Mouse (Mus musculus): Measurements from ENCODE around the gene Ythdc1. TPM values are rescaled to one million over a fixed set of nuclear protein-coding genes. Genes with fewer than 3 reads are reported as not detected.

Ythdc1 gene
- polyA plus RNA-seq, 1 experiment, result 15.0 TPM

GRCm38 (mm10) chr5:86778471-86778870 is 25.6 kb upstream of the Ythdc1 start:
- no peak overlapping the region for H3K4me3 ChIP-seq
- no peak overlapping the region for H3ac ChIP-seq (ENCODE audit: control insufficient read depth, insufficient read length)
- H3K4me2 ChIP-seq (ENCODE audit: low read depth), result no peak overlapping the region
- H3K79me2 ChIP-seq (ENCODE audit: control insufficient read depth, insufficient read depth), result no peaks in the 10 kb centered on the region
- H3K27me3 ChIP-seq (ENCODE audit: control insufficient read depth, insufficient read depth, insufficient read length), result no peaks in the 10 kb centered on the region
- H3K36me3 ChIP-seq (ENCODE audit: control insufficient read depth, insufficient read depth), result no peaks in the 10 kb centered on the region
- TF ChIP-seq MYOG (IDR thresholded peaks at IDR 0.05; ENCODE audit: control insufficient read depth in 1 of 3, insufficient read depth in 1 of 3, insufficient read length in 2 of 3, low read depth in 2 of 3) (no peak), MYOD1 (IDR thresholded peaks at IDR 0.05; ENCODE audit: control insufficient read depth in 1 of 3, insufficient read length in 2 of 3, low read depth in 2 of 3) (no peak), POLR2A (IDR thresholded peaks at IDR 0.05; ENCODE audit: insufficient read length, low read depth) (no peak), TCF12 (IDR thresholded peaks at IDR 0.05; ENCODE audit: insufficient read depth, poor library complexity, severe bottlenecking) (no peak), E2F4 (IDR thresholded peaks at IDR 0.05; ENCODE audit: insufficient read depth) (no peak), MAX (IDR thresholded peaks at IDR 0.05; ENCODE audit: low read depth) (no peak), TCF3 (IDR thresholded peaks at IDR 0.05; ENCODE audit: insufficient read length, low read depth) (no peak), CEBPB (IDR thresholded peaks at IDR 0.05; ENCODE audit: insufficient read depth, poor library complexity, severe bottlenecking) (no peak), SRF (IDR thresholded peaks at IDR 0.05; ENCODE audit: control insufficient read depth, insufficient read length, low read depth) (no peak), POLR2AphosphoS2 (IDR thresholded peaks at IDR 0.05; ENCODE audit: insufficient read length, low read depth) (no peak), USF1 (IDR thresholded peaks at IDR 0.05; ENCODE audit: low read depth) (no peak), REST (IDR thresholded peaks at IDR 0.05; ENCODE audit: insufficient read depth, insufficient read length) (no peak)

- Histone ChIP-seq H3K27me3 (ENCODE audit: control insufficient read depth, insufficient read depth, insufficient read length) (no peaks in the 10 kb centered on the region), H3ac (ENCODE audit: control insufficient read depth, insufficient read length) (no peak overlapping the region), H3K36me3 (ENCODE audit: control insufficient read depth, insufficient read depth) (no peaks in the 10 kb centered on the region), H3K4me2 (ENCODE audit: low read depth) (no peak overlapping the region), H3K4me3 (no peak overlapping the region), H3K79me2 (ENCODE audit: control insufficient read depth, insufficient read depth) (no peaks in the 10 kb centered on the region)
- TF ChIP-seq USF1 (IDR thresholded peaks at IDR 0.05; ENCODE audit: low read depth), result no peak
- TF ChIP-seq MAX (IDR thresholded peaks at IDR 0.05; ENCODE audit: low read depth), result no peak
- no peak for TF ChIP-seq E2F4 (IDR thresholded peaks at IDR 0.05; ENCODE audit: insufficient read depth)
- no peak for TF ChIP-seq POLR2AphosphoS2 (IDR thresholded peaks at IDR 0.05; ENCODE audit: insufficient read length, low read depth)
- TF ChIP-seq MYOD1 (IDR thresholded peaks at IDR 0.05; ENCODE audit: control insufficient read depth in 1 of 3, insufficient read length in 2 of 3, low read depth in 2 of 3), result no peak
- TF ChIP-seq TCF12 (IDR thresholded peaks at IDR 0.05; ENCODE audit: insufficient read depth, poor library complexity, severe bottlenecking), result no peak
- TF ChIP-seq POLR2A (IDR thresholded peaks at IDR 0.05; ENCODE audit: insufficient read length, low read depth), result no peak
- TF ChIP-seq MYOG (IDR thresholded peaks at IDR 0.05; ENCODE audit: control insufficient read depth in 1 of 3, insufficient read depth in 1 of 3, insufficient read length in 2 of 3, low read depth in 2 of 3), result no peak
- no peak for TF ChIP-seq REST (IDR thresholded peaks at IDR 0.05; ENCODE audit: insufficient read depth, insufficient read length)
- TF ChIP-seq CEBPB (IDR thresholded peaks at IDR 0.05; ENCODE audit: insufficient read depth, poor library complexity, severe bottlenecking), result no peak
- TF ChIP-seq TCF3 (IDR thresholded peaks at IDR 0.05; ENCODE audit: insufficient read length, low read depth), result no peak
- no peak for TF ChIP-seq SRF (IDR thresholded peaks at IDR 0.05; ENCODE audit: control insufficient read depth, insufficient read length, low read depth)
Observed at GRCm38 (mm10) chr5:86783059-86783458, 21.0 kb upstream of the Ythdc1 start.

- Histone ChIP-seq H3K79me2 (ENCODE audit: control insufficient read depth, insufficient read depth) (no peaks in the 10 kb centered on the region), H3K27me3 (ENCODE audit: control insufficient read depth, insufficient read depth, insufficient read length) (no peaks in the 10 kb centered on the region), H3K4me3 (no peak overlapping the region), H3K36me3 (ENCODE audit: control insufficient read depth, insufficient read depth) (no peaks in the 10 kb centered on the region), H3ac (ENCODE audit: control insufficient read depth, insufficient read length) (no peak overlapping the region), H3K4me2 (ENCODE audit: low read depth) (no peak overlapping the region)
- TF ChIP-seq MYOD1 (IDR thresholded peaks at IDR 0.05; ENCODE audit: control insufficient read depth in 1 of 3, insufficient read length in 2 of 3, low read depth in 2 of 3) (no peak), POLR2AphosphoS2 (IDR thresholded peaks at IDR 0.05; ENCODE audit: insufficient read length, low read depth) (no peak), REST (IDR thresholded peaks at IDR 0.05; ENCODE audit: insufficient read depth, insufficient read length) (no peak), E2F4 (IDR thresholded peaks at IDR 0.05; ENCODE audit: insufficient read depth) (no peak), TCF12 (IDR thresholded peaks at IDR 0.05; ENCODE audit: insufficient read depth, poor library complexity, severe bottlenecking) (no peak), MAX (IDR thresholded peaks at IDR 0.05; ENCODE audit: low read depth) (no peak), SRF (IDR thresholded peaks at IDR 0.05; ENCODE audit: control insufficient read depth, insufficient read length, low read depth) (no peak), USF1 (IDR thresholded peaks at IDR 0.05; ENCODE audit: low read depth) (no peak), POLR2A (IDR thresholded peaks at IDR 0.05; ENCODE audit: insufficient read length, low read depth) (no peak), CEBPB (IDR thresholded peaks at IDR 0.05; ENCODE audit: insufficient read depth, poor library complexity, severe bottlenecking) (no peak), TCF3 (IDR thresholded peaks at IDR 0.05; ENCODE audit: insufficient read length, low read depth) (no peak), MYOG (IDR thresholded peaks at IDR 0.05; ENCODE audit: control insufficient read depth in 1 of 3, insufficient read depth in 1 of 3, insufficient read length in 2 of 3, low read depth in 2 of 3) (no peak)
Observed at GRCm38 (mm10) chr5:86784205-86784604, 19.8 kb upstream of the Ythdc1 start.

GRCm38 (mm10) chr5:86786798-86787197 is 17.2 kb upstream of the Ythdc1 start:
- H3K4me2 ChIP-seq (ENCODE audit: low read depth), result no peak overlapping the region
- no peak for TF ChIP-seq MYOD1 (IDR thresholded peaks at IDR 0.05; ENCODE audit: control insufficient read depth in 1 of 3, insufficient read length in 2 of 3, low read depth in 2 of 3)
- no peak for TF ChIP-seq TCF12 (IDR thresholded peaks at IDR 0.05; ENCODE audit: insufficient read depth, poor library complexity, severe bottlenecking)
- TF ChIP-seq TCF3 (IDR thresholded peaks at IDR 0.05; ENCODE audit: insufficient read length, low read depth), result no peak
- TF ChIP-seq POLR2AphosphoS2 (IDR thresholded peaks at IDR 0.05; ENCODE audit: insufficient read length, low read depth), result no peak
- no peak for TF ChIP-seq USF1 (IDR thresholded peaks at IDR 0.05; ENCODE audit: low read depth)
- TF ChIP-seq MYOG (IDR thresholded peaks at IDR 0.05; ENCODE audit: control insufficient read depth in 1 of 3, insufficient read depth in 1 of 3, insufficient read length in 2 of 3, low read depth in 2 of 3), result no peak
- no peak for TF ChIP-seq E2F4 (IDR thresholded peaks at IDR 0.05; ENCODE audit: insufficient read depth)
- TF ChIP-seq MAX (IDR thresholded peaks at IDR 0.05; ENCODE audit: low read depth), result no peak
- no peak for TF ChIP-seq SRF (IDR thresholded peaks at IDR 0.05; ENCODE audit: control insufficient read depth, insufficient read length, low read depth)
- TF ChIP-seq REST (IDR thresholded peaks at IDR 0.05; ENCODE audit: insufficient read depth, insufficient read length), result no peak
- TF ChIP-seq CEBPB (IDR thresholded peaks at IDR 0.05; ENCODE audit: insufficient read depth, poor library complexity, severe bottlenecking), result no peak
- no peak for TF ChIP-seq POLR2A (IDR thresholded peaks at IDR 0.05; ENCODE audit: insufficient read length, low read depth)

More at GRCm38 (mm10) chr5:86786798-86787197, 17.2 kb upstream of the Ythdc1 start:
- H3K4me3 ChIP-seq, result no peak overlapping the region
- no peak overlapping the region for H3ac ChIP-seq (ENCODE audit: control insufficient read depth, insufficient read length)
- no peaks in the 10 kb centered on the region for H3K27me3 ChIP-seq (ENCODE audit: control insufficient read depth, insufficient read depth, insufficient read length)
- no peaks in the 10 kb centered on the region for H3K79me2 ChIP-seq (ENCODE audit: control insufficient read depth, insufficient read depth)
- no peaks in the 10 kb centered on the region for H3K36me3 ChIP-seq (ENCODE audit: control insufficient read depth, insufficient read depth)
